Mouse (Mus musculus): ENCODE measurements around the gene Socs5. TPM values are rescaled to one million over a fixed set of nuclear protein-coding genes. Genes with fewer than 3 reads are reported as not detected.

The Socs5 gene
- polyA plus RNA-seq, 1 experiment, result 11.5 TPM

DNA sequence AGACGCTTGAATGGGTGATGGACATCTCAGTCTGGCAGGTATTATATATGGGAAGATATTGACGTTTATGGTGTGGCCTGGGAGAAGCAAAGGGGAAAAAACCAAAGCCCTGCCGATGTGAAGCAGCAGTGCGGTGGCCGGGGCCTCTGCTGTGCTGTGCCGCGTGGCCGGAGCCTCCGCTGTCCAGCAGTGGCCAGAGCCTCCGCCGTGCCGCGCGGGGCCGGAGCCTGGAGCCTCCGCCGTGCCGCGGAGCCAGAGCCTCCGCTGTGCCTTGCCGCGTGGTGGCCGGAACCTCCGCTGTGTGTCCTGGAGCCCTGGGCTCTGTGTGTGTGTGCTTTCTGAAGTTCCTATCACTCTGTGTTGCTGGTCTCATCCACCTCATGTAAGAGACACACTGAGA, 17.9 kb downstream of the Socs5 start:
- TF ChIP-seq EP300 (IDR thresholded peaks at IDR 0.05; ENCODE audit: insufficient read depth, low read depth, low read length) (no peak), POLR2A (IDR thresholded peaks at IDR 0.05; ENCODE audit: insufficient read depth, low read length) (no peak), CTCF (IDR thresholded peaks at IDR 0.05; ENCODE audit: low read depth, low read length) (no peak)
- H3K27ac ChIP-seq (ENCODE audit: insufficient read depth, low read length), result no peak overlapping the region
- H3K4me1 ChIP-seq (ENCODE audit: control insufficient read depth, insufficient read depth, low read length), result no peaks in the 10 kb centered on the region
- no peaks in the 10 kb centered on the region for H3K27me3 ChIP-seq (ENCODE audit: control insufficient read depth, insufficient read depth, low read length, poor library complexity, severe bottlenecking)
- no peaks in the 10 kb centered on the region; the same call in 1 of the 2 replicates for H3K36me3 ChIP-seq (ENCODE audit: control insufficient read depth, insufficient read depth, low read length, poor library complexity, severe bottlenecking)
- peak overlapping the region; percentile 62 for H3K4me3 ChIP-seq (ENCODE audit: low read depth, low read length)
- 0 out of 2 replicates have a peak overlapping the region, but pooled peaks have one; percentile 21 for H3K9ac ChIP-seq (ENCODE audit: low read depth, poor library complexity, severe bottlenecking)
- peaks cover 13% of the 10 kb centered on the region for H3K9me3 ChIP-seq (replicated peaks; ENCODE audit: control insufficient read depth, insufficient read depth, low read length, poor library complexity, severe bottlenecking)

DNA sequence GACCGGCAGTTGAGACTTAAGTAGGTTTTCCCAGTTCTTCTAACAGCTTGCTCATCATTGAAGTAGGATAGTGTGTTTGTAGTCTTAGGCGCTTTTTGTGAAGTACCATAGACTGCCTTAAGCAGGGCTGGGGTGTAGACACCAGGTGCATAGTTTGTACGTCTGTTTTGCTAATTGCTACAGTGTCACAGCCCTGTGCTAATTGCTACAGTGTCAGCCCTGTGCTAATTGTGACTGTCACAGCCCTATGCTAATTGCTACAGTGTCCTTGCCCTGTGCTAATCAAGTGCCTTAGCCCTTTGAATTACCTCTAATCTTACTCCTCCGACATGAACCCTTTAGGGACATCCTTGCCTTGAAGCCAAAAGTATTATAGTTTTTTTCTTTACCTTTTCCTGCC, 24.8 kb downstream of the Socs5 start:
- Histone ChIP-seq H3K4me1 (ENCODE audit: control insufficient read depth, insufficient read depth, low read length) (no peaks in the 10 kb centered on the region), H3K9ac (ENCODE audit: low read depth, poor library complexity, severe bottlenecking) (no peak overlapping the region), H3K4me3 (ENCODE audit: low read depth, low read length) (no peak overlapping the region), H3K27me3 (ENCODE audit: control insufficient read depth, insufficient read depth, low read length, poor library complexity, severe bottlenecking) (no peaks in the 10 kb centered on the region), H3K27ac (ENCODE audit: insufficient read depth, low read length) (no peak overlapping the region), H3K9me3 (replicated peaks; ENCODE audit: control insufficient read depth, insufficient read depth, low read length, poor library complexity, severe bottlenecking) (peaks cover 11% of the 10 kb centered on the region), H3K36me3 (ENCODE audit: control insufficient read depth, insufficient read depth, low read length, poor library complexity, severe bottlenecking) (no peaks in the 10 kb centered on the region)
- TF ChIP-seq EP300 (IDR thresholded peaks at IDR 0.05; ENCODE audit: insufficient read depth, low read depth, low read length) (no peak), CTCF (IDR thresholded peaks at IDR 0.05; ENCODE audit: low read depth, low read length) (no peak), POLR2A (IDR thresholded peaks at IDR 0.05; ENCODE audit: insufficient read depth, low read length) (no peak)

DNA sequence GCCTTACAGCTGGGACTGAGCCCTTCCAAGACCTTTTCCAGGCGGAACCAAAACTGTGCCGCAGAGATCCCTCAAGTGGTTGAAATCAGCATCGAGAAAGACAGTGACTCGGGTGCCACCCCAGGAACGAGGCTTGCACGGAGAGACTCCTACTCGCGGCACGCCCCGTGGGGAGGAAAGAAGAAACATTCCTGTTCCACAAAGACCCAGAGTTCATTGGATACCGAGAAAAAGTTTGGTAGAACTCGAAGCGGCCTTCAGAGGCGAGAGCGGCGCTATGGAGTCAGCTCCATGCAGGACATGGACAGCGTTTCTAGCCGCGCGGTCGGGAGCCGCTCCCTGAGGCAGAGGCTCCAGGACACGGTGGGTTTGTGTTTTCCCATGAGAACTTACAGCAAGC, 26.3 kb downstream of the Socs5 start:
- Histone ChIP-seq H3K9ac (ENCODE audit: low read depth, poor library complexity, severe bottlenecking) (no peak overlapping the region), H3K27me3 (ENCODE audit: control insufficient read depth, insufficient read depth, low read length, poor library complexity, severe bottlenecking) (no peaks in the 10 kb centered on the region), H3K27ac (ENCODE audit: insufficient read depth, low read length) (no peak overlapping the region), H3K36me3 (ENCODE audit: control insufficient read depth, insufficient read depth, low read length, poor library complexity, severe bottlenecking) (no peaks in the 10 kb centered on the region), H3K4me3 (ENCODE audit: low read depth, low read length) (no peak overlapping the region), H3K9me3 (replicated peaks; ENCODE audit: control insufficient read depth, insufficient read depth, low read length, poor library complexity, severe bottlenecking) (peaks cover 11% of the 10 kb centered on the region), H3K4me1 (ENCODE audit: control insufficient read depth, insufficient read depth, low read length) (no peaks in the 10 kb centered on the region)
- no peak for TF ChIP-seq CTCF (IDR thresholded peaks at IDR 0.05; ENCODE audit: low read depth, low read length)
- TF ChIP-seq POLR2A (IDR thresholded peaks at IDR 0.05; ENCODE audit: insufficient read depth, low read length), result no peak

DNA sequence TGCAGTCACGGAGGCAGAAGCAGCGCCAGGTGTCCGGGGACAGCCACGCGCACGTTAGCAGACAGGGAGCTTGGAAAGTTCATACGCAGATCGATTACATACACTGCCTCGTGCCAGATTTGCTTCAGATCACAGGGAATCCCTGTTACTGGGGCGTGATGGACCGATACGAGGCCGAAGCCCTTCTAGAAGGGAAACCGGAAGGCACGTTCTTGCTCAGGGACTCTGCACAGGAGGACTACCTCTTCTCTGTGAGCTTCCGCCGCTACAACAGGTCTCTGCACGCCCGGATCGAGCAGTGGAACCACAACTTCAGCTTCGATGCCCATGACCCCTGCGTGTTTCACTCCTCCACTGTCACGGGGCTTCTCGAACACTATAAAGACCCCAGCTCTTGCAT, 27.2 kb downstream of the Socs5 start:
- Histone ChIP-seq H3K4me1 (ENCODE audit: control insufficient read depth, insufficient read depth, low read length) (no peaks in the 10 kb centered on the region), H3K9ac (ENCODE audit: low read depth, poor library complexity, severe bottlenecking) (no peak overlapping the region), H3K9me3 (replicated peaks; ENCODE audit: control insufficient read depth, insufficient read depth, low read length, poor library complexity, severe bottlenecking) (peaks cover 11% of the 10 kb centered on the region), H3K27ac (ENCODE audit: insufficient read depth, low read length) (no peak overlapping the region), H3K4me3 (ENCODE audit: low read depth, low read length) (no peak overlapping the region), H3K27me3 (ENCODE audit: control insufficient read depth, insufficient read depth, low read length, poor library complexity, severe bottlenecking) (no peaks in the 10 kb centered on the region), H3K36me3 (ENCODE audit: control insufficient read depth, insufficient read depth, low read length, poor library complexity, severe bottlenecking) (no peaks in the 10 kb centered on the region)
- TF ChIP-seq EP300 (IDR thresholded peaks at IDR 0.05; ENCODE audit: insufficient read depth, low read depth, low read length), result no peak
- TF ChIP-seq POLR2A (IDR thresholded peaks at IDR 0.05; ENCODE audit: insufficient read depth, low read length), result no peak
- TF ChIP-seq CTCF (IDR thresholded peaks at IDR 0.05; ENCODE audit: low read depth, low read length), result no peak

DNA sequence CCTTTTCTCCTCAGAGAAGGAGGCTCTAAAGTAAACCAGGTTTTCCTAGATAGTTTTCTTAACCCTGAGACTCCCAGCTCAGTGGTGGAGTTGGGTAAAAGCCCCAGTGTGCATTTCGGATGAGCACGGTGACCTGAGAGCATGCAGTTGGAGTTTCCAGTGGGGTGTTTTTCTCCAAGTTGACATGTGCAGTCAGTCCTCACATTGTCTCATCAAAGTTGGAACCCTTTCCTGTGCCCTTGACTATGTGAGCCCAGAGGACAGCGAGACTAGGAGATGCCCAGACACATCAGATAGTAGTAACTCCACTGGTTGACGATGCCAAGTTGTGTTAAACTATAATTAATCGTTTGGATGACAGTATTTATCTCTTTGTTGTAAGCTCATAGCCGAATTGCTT, 28.3 kb downstream of the Socs5 start:
- no peak overlapping the region for H3K4me3 ChIP-seq (ENCODE audit: low read depth, low read length)
- peaks cover 11% of the 10 kb centered on the region for H3K9me3 ChIP-seq (replicated peaks; ENCODE audit: control insufficient read depth, insufficient read depth, low read length, poor library complexity, severe bottlenecking)
- no peak overlapping the region for H3K27ac ChIP-seq (ENCODE audit: insufficient read depth, low read length)
- TF ChIP-seq CTCF (IDR thresholded peaks at IDR 0.05; ENCODE audit: low read depth, low read length), result no peak
- no peak for TF ChIP-seq POLR2A (IDR thresholded peaks at IDR 0.05; ENCODE audit: insufficient read depth, low read length)
- no peak for TF ChIP-seq EP300 (IDR thresholded peaks at IDR 0.05; ENCODE audit: insufficient read depth, low read depth, low read length)
- H3K36me3 ChIP-seq (ENCODE audit: control insufficient read depth, insufficient read depth, low read length, poor library complexity, severe bottlenecking), result no peaks in the 10 kb centered on the region
- H3K27me3 ChIP-seq (ENCODE audit: control insufficient read depth, insufficient read depth, low read length, poor library complexity, severe bottlenecking), result no peaks in the 10 kb centered on the region
- H3K9ac ChIP-seq (ENCODE audit: low read depth, poor library complexity, severe bottlenecking), result no peak overlapping the region
- H3K4me1 ChIP-seq (ENCODE audit: control insufficient read depth, insufficient read depth, low read length), result no peaks in the 10 kb centered on the region

DNA sequence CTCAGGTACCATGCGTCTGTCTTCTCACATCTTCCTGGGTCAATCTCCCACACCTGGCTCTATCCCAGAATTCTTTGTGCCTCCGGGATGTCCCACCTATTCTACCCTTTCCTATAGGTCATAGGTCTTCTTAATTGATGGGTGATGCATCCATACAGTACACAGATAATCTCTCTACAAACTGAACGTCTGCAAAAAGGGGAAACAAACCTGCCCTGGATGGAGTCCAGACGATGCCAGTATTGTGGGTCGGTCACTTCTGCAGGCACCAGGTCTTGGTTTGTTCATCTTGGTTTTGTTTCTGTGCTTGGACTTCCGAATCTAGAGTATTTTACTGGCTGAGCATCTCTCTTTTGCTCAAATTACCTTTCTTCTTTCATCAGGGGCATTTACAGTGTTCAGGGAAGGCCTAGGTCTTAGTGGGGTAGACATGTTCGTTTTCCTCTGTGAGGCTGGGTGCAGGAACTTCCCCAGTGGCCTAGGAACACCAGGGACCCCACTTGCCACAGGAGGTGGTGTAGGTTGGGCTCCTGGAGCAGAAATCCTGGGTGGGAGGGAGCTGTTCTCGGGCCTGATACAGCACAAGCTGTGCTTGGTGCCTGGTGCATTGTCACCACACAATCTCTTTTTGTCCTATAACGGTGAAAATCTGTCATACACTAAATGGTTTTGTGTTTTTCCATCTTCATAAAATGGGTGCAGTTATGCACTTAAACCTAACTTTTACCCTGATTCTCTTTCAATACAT, 33.9 kb downstream of the Socs5 start:
- no peak overlapping the region for H3K4me3 ChIP-seq (ENCODE audit: low read depth, low read length)
- H3K36me3 ChIP-seq (ENCODE audit: control insufficient read depth, insufficient read depth, low read length, poor library complexity, severe bottlenecking), result no peaks in the 10 kb centered on the region
- TF ChIP-seq EP300 (IDR thresholded peaks at IDR 0.05; ENCODE audit: insufficient read depth, low read depth, low read length), result no peak
- no peak for TF ChIP-seq CTCF (IDR thresholded peaks at IDR 0.05; ENCODE audit: low read depth, low read length)
- TF ChIP-seq POLR2A (IDR thresholded peaks at IDR 0.05; ENCODE audit: insufficient read depth, low read length), result no peak
- H3K27me3 ChIP-seq (ENCODE audit: control insufficient read depth, insufficient read depth, low read length, poor library complexity, severe bottlenecking), result no peaks in the 10 kb centered on the region
- no peak overlapping the region for H3K27ac ChIP-seq (ENCODE audit: insufficient read depth, low read length)
- H3K9me3 ChIP-seq (replicated peaks; ENCODE audit: control insufficient read depth, insufficient read depth, low read length, poor library complexity, severe bottlenecking), result no peaks in the 10 kb centered on the region
- no peak overlapping the region for H3K9ac ChIP-seq (ENCODE audit: low read depth, poor library complexity, severe bottlenecking)
- no peaks in the 10 kb centered on the region for H3K4me1 ChIP-seq (ENCODE audit: control insufficient read depth, insufficient read depth, low read length)

Measured in ES-Bruce4 (cell line).